Mouse (Mus musculus) CH12.LX (cell line): Measurements from ENCODE around the gene Kif5c.

Source experiments
- CHD1 ChIP-seq: IDR thresholded peaks from 2 replicates; pipeline ENCODE4 v1.6.1; 2012; ENCODE audit warnings: low read depth, low read length, improper control_type of control experiment, inconsistent platforms
- CHD2 ChIP-seq: IDR thresholded peaks from 2 replicates; pipeline ENCODE4 v1.6.1; 2011; ENCODE audit warnings: low read length, improper control_type of control experiment
- CTCF ChIP-seq, 2 experiments: IDR thresholded peaks in 1 of 2; conservative IDR thresholded peaks in 1 of 2; 2 replicates each; pipeline ENCODE4 v1.5.1; 2011 to 2012; ENCODE audit warnings: low read depth in 2 of 2, low read length in 2 of 2, improper control_type of control experiment in 1 of 2, inconsistent platforms in 1 of 2, mild to moderate bottlenecking in 1 of 2, moderate library complexity in 1 of 2
- EP300 ChIP-seq: IDR thresholded peaks from 2 replicates; pipeline ENCODE4 v1.6.1; 2011; ENCODE audit warnings: low read length, improper control_type of control experiment
- ETS1 ChIP-seq: conservative IDR thresholded peaks from 2 replicates; pipeline ENCODE4 v1.6.1; 2012; ENCODE audit warnings: low read depth, mild to moderate bottlenecking, inconsistent platforms, low read length, improper control_type of control experiment, moderate library complexity
- POLR2A ChIP-seq: IDR thresholded peaks from 2 replicates; pipeline ENCODE4 v1.6.1; 2011; ENCODE audit warnings: low read depth, mild to moderate bottlenecking, improper control_type of control experiment, low read length
- SMC3 ChIP-seq: IDR thresholded peaks from 2 replicates; pipeline ENCODE4 v1.6.1; 2011; ENCODE audit warnings: low read depth, low read length, improper control_type of control experiment
- TCF12 ChIP-seq: IDR thresholded peaks from 2 replicates; pipeline ENCODE4 v1.6.1; 2014; ENCODE audit warnings: low read depth, mild to moderate bottlenecking, inconsistent platforms, low read length, improper control_type of control experiment
- USF1 ChIP-seq: IDR thresholded peaks from 2 replicates; pipeline ENCODE4 v1.6.1; 2014; ENCODE audit warnings: low read depth, mild to moderate bottlenecking, inconsistent platforms, low read length, improper control_type of control experiment

- TF ChIP-seq EP300 (no peak), POLR2A (no peak), CTCF (conservative IDR thresholded peaks at IDR 0.05 in 1 of 2, IDR thresholded peaks at IDR 0.05 in 1 of 2; ENCODE audit: low read depth in 2 of 2, low read length in 2 of 2) (no peak), CHD2 (no peak), USF1 (no peak), ETS1 (no peak), CHD1 (no peak), TCF12 (no peak), SMC3 (no peak)
Observed at GRCm38 (mm10) chr2:49633231-49633630, 14.1 kb downstream of the Kif5c start.
